Mouse (Mus musculus) erythroblast, embryonic 14.5 days (primary cell): Measurements from ENCODE around the gene Prkcz.

Source experiments
- GATA1 ChIP-seq: IDR thresholded peaks from 2 replicates; pipeline ENCODE4 v1.6.1; 2012; ENCODE audit warnings: low read length, inconsistent platforms, mixed read lengths
- TAL1 ChIP-seq: IDR thresholded peaks from 3 replicates; pipeline ENCODE4 v1.6.1; 2012; ENCODE audit warnings: low read length, inconsistent platforms, mixed read lengths

- no peak for TF ChIP-seq TAL1
- TF ChIP-seq GATA1: no peak
These were observed 66.8 kb downstream of the Prkcz start for GRCm38 (mm10) chr4:155294381-155294780.
